Mouse (Mus musculus) embryonic facial prominence, embryonic 11.5 days (tissue): ENCODE data around the gene Tmprss7. TPM values are rescaled to one million over a fixed set of nuclear protein-coding genes. Genes with fewer than 3 reads are reported as not detected.
A peak's percentile ranks its signal among the peaks of the same experiment; 100 is the strongest.

Source experiments
- ATAC-seq: fragments of 200-750 bp; cut with Nextera tagmentation; replicated peaks from 2 replicates; pipeline ENCODE4 v1.8.0; 2017; ENCODE audit warnings: low read depth; ENCODE audit not compliant: insufficient number of reproducible peaks, low FRiP score, low TSS enrichment
- DNase-seq: peaks from one replicate; pipeline ENCODE4 v3.0.0-alpha.2; 2015; ENCODE audit warnings: low spot score
- H3K27ac ChIP-seq: fragments of 300-500 bp; sonication (generic); replicated peaks from 2 replicates; pipeline ENCODE4 v1.5.1; 2014; ENCODE audit warnings: mild to moderate bottlenecking, low read depth, low read length, control low read depth
- H3K27me3 ChIP-seq: fragments of 300-500 bp; sonication (generic); 2 replicates; pipeline ENCODE4 v1.6.1; 2014; ENCODE audit warnings: mild to moderate bottlenecking, low read length, moderate library complexity, mixed read lengths; ENCODE audit not compliant: control insufficient read depth, insufficient read depth
- H3K36me3 ChIP-seq: fragments of 300-500 bp; sonication (generic); replicated peaks from 2 replicates; pipeline ENCODE4 v1.6.1; 2014; ENCODE audit warnings: low read depth, mild to moderate bottlenecking, low read length, moderate library complexity, mixed read lengths; ENCODE audit not compliant: control insufficient read depth, insufficient read depth
- H3K4me1 ChIP-seq: fragments of 300-500 bp; sonication (generic); 2 replicates; pipeline ENCODE4 v1.6.1; 2014; ENCODE audit warnings: low read length, mixed read lengths; ENCODE audit not compliant: control insufficient read depth, insufficient read depth
- H3K4me2 ChIP-seq: fragments of 300-500 bp; sonication (generic); 2 replicates; pipeline ENCODE4 v1.6.1; 2014; ENCODE audit warnings: low read depth, mild to moderate bottlenecking, control low read depth, low read length, moderate library complexity
- H3K4me3 ChIP-seq: fragments of 300-500 bp; sonication (generic); 2 replicates; pipeline ENCODE4 v1.5.1; 2014; ENCODE audit warnings: low read depth, low read length, control low read depth
- H3K9ac ChIP-seq: fragments of 300-500 bp; sonication (generic); replicated peaks from 2 replicates; pipeline ENCODE4 v1.6.1; 2014; ENCODE audit warnings: mild to moderate bottlenecking, control low read depth, low read length
- H3K9me3 ChIP-seq: fragments of 300-500 bp; sonication (generic); replicated peaks from 2 replicates; pipeline ENCODE4 v1.6.1; 2016; ENCODE audit warnings: mild to moderate bottlenecking, low read length, inconsistent platforms, mixed read lengths; ENCODE audit not compliant: control insufficient read depth
- WGBS: fragments of 180-500 bp; shearing (Covaris S2); extraction: QIAGEN DNeasy Blood & Tissue Kit; methylation state at CpG from one replicate; pipeline ENCODE4 v1.1.7; 2014; 5-methylcytosine and 5-hydroxymethylcytosine counted together
- polyA plus RNA-seq: library from polyadenylated mRNA; unstranded; fragments of >200 nt; fragmentation: Nextera tagmentation; extraction: Ambion mirVana; gene quantifications from 2 replicates; pipeline ENCODE4 v1.2.1, GENCODE M21; 2014

The Tmprss7 gene
- polyA plus RNA-seq, 1 experiment from 2014 or later = 0.28 TPM

DNA sequence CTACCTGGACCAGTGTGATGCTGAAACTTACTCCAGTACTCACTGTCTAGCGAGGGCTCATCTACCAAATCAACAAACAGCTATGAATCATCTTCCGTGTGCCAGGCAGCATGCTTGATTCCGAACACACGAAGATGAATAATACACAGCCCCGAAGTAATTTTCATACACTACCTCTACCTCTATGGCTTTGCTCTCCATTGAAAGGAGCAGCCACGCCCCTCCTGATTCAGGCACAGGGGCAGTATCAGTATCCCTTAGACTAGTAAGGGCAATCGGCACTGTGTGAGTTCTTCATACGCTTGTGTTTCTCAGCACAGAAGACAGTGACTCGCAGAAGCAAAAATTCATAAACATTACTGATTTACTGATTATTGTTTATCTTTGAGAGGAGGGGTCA lies 39.0 kb downstream of the Tmprss7 start:
- 56% methylated on average over 9 of the region's 9 CpGs for WGBS
- Histone ChIP-seq H3K4me1 (no peaks in the 10 kb centered on the region), H3K36me3 (no peaks in the 10 kb centered on the region), H3K4me2 (no peak overlapping the region; the same call in 1 of the 2 replicates), H3K27me3 (0 out of 2 replicates have a peak, but pooled peaks cover 2% of the 10 kb centered on the region), H3K9me3 (no peaks in the 10 kb centered on the region), H3K27ac (no peak overlapping the region), H3K4me3 (no peak overlapping the region), H3K9ac (no peak overlapping the region)
- DNase-seq (no peak), ATAC-seq (no peak; the same call in 1 of the 2 replicates)

DNA sequence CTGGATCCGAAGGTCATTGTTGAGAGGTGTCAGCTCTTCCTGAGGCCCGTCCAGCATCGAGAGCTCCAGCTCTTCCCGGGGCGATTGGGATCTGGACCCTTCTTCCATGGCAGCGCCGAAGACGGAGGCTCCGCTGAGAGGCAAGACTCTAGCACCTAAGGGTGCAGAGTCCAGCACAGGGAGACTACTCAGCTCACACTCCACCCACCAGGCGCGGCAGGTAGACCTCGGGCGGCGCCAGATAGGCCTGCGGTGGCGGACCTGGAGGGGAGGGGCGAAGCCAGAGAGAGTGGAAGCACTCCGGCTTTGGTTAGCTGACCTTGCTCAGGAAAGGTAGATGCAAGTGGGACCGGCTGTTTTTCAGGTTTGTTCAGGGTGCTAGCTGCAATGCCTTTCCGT lies 39.5 kb downstream of the Tmprss7 start, which contains the start of gene BC016579:
TSS of gene BC016579 (minus strand) at position 135 of the 399 bp plus-strand sequence.
- no peaks in the 10 kb centered on the region for H3K9me3 ChIP-seq
- no peak for DNase-seq
- peak within 1 kb of the TSS; percentile 22; the same call in 1 of the 2 replicates for H3K4me3 ChIP-seq
- WGBS = 3% methylated on average over 20 of the region's 20 CpGs
- no peak within 1 kb of the TSS for H3K9ac ChIP-seq
- H3K27ac ChIP-seq = no peak within 1 kb of the TSS
- no peak for ATAC-seq
- H3K36me3 ChIP-seq = no peaks in the 10 kb centered on the region
- 0 out of 2 replicates have a peak, but pooled peaks cover 2% of the 10 kb centered on the region for H3K27me3 ChIP-seq
- H3K4me2 ChIP-seq = peak within 1 kb of the TSS; percentile 60
- H3K4me1 ChIP-seq = no peaks in the 10 kb centered on the region

DNA sequence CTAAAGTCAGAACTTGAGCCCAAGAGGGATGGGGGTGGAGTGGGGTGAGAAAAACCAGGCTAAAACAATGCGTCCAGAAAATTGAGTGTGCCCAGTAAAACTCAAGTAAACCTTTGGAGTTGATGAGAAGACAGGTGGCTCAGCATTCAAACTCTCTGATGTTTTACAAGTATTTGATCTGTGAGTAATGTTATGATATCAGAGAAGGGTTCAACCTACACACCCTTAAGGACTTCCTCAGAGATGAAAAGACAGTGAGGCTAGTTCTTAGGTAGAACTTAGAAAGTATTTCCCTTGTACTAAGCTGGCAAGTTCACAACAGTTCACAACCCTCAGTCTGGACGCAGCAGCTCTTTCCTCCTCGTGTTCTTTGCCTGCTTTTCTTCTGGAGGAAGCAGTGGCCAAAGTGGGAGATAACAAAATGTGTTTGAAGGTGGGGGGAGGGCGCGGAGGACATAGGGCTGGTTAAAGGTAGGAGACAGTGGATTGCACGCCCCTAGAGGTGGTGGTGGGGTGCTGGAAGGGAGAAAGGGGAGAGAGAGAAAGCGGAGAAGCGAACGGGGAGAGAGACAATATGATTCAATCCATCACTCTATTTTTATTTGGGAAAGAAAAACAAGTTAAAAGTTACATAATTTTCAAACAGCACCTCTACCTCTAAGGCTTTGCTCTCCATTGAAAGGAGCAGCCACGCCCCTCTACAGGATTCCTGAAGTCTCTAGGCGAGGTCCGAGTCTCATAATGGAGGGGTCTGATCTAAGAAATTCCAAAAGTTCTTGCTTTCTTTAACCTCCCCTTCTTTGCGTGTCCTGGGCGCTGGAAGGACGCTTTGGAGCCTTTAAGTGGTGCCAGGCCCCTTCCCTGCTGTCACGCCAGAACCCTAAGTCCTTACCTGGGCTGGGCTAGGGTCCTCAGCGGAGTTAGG lies 40.2 kb downstream of the Tmprss7 start:
- no peak for ATAC-seq
- Histone ChIP-seq H3K4me2 (peak overlapping the region; percentile 60), H3K27me3 (0 out of 2 replicates have a peak, but pooled peaks cover 2% of the 10 kb centered on the region), H3K27ac (no peak overlapping the region), H3K9ac (no peak overlapping the region), H3K36me3 (no peaks in the 10 kb centered on the region), H3K4me3 (peak overlapping the region; percentile 22; the same call in 1 of the 2 replicates), H3K9me3 (no peaks in the 10 kb centered on the region), H3K4me1 (no peaks in the 10 kb centered on the region)
- DNase-seq = no peak
- 13% methylated on average over 17 of the region's 17 CpGs for WGBS

DNA sequence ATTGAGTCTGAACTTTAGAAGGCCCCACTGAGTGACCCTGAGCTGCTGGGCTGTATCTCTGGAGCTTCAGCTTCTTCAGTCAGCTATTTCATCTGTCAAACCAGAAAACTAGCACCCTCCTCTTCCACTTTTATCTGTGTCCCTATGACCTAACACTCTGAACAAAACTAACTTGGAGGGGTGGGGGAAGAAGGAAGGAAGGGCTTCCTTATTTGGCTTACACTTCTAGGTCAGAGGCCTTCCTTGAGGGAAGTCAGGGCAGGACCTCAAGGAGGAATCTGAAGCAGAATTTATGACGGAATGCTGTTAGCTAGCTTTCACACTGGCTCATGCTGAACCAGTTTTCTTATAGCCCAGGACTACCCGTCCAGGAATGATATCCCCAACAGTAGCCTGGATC lies 42.0 kb downstream of the Tmprss7 start:
- Histone ChIP-seq H3K9ac (no peak overlapping the region), H3K9me3 (no peaks in the 10 kb centered on the region), H3K4me3 (no peak overlapping the region), H3K36me3 (no peaks in the 10 kb centered on the region), H3K27ac (no peak overlapping the region), H3K27me3 (0 out of 2 replicates have a peak, but pooled peaks cover 2% of the 10 kb centered on the region), H3K4me2 (no peak overlapping the region), H3K4me1 (no peaks in the 10 kb centered on the region)
- ATAC-seq = no peak
- WGBS = 68% methylated on average over 2 of the region's 2 CpGs
- DNase-seq = no peak

DNA sequence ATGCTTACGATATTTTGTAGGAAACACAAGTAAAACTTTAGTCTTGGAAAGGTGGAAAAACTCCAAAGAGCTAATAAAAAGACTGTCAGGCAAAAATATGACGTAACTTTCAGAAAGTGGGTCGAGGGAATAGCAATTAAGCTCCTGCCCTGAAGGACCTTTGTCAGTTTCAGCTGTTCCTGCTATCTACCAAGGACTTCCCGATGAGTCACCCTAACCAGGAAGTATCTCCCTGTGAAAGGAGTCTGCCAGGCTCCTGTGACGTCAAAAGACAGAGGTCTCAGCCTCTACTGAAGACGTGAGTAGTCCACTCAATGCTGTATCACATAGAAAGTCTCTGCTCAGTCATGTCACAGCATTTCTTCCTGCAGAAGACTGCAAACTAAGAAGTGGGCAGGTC lies 49.1 kb downstream of the Tmprss7 start:
- DNase-seq (no peak), ATAC-seq (no peak)
- WGBS = 77% methylated on average over 6 of the region's 6 CpGs
- Histone ChIP-seq H3K36me3 (no peaks in the 10 kb centered on the region), H3K27ac (no peak overlapping the region), H3K4me1 (no peaks in the 10 kb centered on the region), H3K4me3 (no peak overlapping the region), H3K9me3 (no peaks in the 10 kb centered on the region), H3K27me3 (no peaks in the 10 kb centered on the region), H3K4me2 (no peak overlapping the region), H3K9ac (no peak overlapping the region)

DNA sequence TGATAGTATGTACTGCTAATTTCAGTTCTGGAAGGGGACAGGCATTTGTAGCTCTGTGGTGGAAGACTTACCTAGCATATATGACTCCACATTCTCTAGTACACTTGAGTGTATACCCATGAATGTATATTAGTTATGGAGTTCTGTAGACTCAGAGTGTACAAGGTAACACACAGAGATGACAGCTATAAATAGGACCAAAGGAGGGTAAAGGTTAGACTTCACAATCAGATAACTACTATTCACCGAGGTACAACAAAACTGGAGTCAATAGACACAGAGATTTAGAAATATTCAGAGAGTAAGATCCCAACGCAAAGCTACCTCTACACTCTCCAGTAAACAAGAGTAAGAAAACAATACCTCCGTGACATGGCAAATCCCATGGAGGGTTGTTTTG lies 49.5 kb downstream of the Tmprss7 start:
- no peaks in the 10 kb centered on the region for H3K9me3 ChIP-seq
- H3K9ac ChIP-seq = no peak overlapping the region
- no peak for DNase-seq
- H3K27ac ChIP-seq = no peak overlapping the region
- no peaks in the 10 kb centered on the region for H3K4me1 ChIP-seq
- no peaks in the 10 kb centered on the region for H3K27me3 ChIP-seq
- no peaks in the 10 kb centered on the region for H3K36me3 ChIP-seq
- WGBS = 86% methylated on average over 3 of the region's 3 CpGs
- H3K4me2 ChIP-seq = no peak overlapping the region
- H3K4me3 ChIP-seq = no peak overlapping the region
- ATAC-seq = no peak

DNA sequence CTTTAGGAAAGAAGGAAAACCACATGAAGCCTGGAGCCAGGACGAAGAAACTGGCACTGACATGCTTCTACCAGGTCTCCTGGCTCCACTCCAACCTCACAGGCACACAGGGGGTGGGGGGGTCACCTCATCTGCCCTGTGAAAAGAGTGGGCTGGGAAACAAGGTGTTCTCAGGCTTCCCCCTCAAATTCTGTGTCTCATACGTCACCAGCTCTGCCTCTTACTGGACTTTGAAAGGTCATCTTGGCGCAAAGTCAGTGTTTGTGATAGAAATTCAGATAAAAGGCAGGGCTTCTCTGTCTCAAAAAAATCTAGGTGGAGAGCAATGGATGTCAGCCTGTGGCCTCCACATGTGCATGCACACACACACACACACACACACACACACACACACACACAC lies 52.2 kb downstream of the Tmprss7 start:
- no peak overlapping the region for H3K27ac ChIP-seq
- 64% methylated on average over 3 of the region's 3 CpGs for WGBS
- no peaks in the 10 kb centered on the region for H3K27me3 ChIP-seq
- H3K36me3 ChIP-seq = no peaks in the 10 kb centered on the region
- no peaks in the 10 kb centered on the region for H3K9me3 ChIP-seq
- no peak for ATAC-seq
- no peak overlapping the region for H3K4me3 ChIP-seq
- H3K9ac ChIP-seq = no peak overlapping the region
- H3K4me1 ChIP-seq = no peaks in the 10 kb centered on the region
- DNase-seq = no peak
- H3K4me2 ChIP-seq = no peak overlapping the region

DNA sequence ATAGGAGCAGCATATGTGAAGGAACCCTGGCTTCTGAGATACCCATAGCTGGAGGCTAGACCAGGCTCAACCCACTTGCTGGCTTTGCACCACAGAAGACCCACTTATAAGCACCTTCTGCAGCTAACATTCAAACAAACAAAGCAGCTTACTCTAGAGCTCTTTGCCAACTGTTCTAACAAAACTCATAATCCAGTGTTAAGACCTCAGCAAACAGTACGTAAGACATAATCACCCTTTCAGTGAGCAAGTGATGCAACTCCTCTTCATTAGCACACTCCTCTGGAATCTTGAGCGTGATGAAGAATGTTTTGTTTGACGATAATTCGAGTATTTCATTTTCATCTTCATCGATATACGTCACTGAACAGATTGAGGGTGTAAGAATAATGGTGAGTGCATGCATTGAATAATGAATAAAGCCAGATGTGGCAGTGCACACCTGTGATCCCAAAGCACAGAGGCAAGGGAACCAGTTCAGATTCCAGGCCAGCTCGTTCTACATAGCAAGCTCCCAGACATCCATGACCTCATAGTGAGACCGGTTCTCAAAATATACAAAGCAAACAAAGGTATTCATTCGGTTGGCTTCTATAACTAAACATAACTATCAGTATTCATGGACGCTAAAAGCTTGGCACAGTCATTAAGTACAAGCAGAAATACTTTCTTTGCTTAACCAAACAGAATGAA lies 53.2 kb downstream of the Tmprss7 start:
- DNase-seq (no peak), ATAC-seq (no peak)
- no peak overlapping the region for H3K27ac ChIP-seq
- no peaks in the 10 kb centered on the region for H3K4me1 ChIP-seq
- no peak overlapping the region for H3K4me3 ChIP-seq
- H3K9me3 ChIP-seq = no peaks in the 10 kb centered on the region
- H3K27me3 ChIP-seq = no peaks in the 10 kb centered on the region
- H3K9ac ChIP-seq = no peak overlapping the region
- no peak overlapping the region for H3K4me2 ChIP-seq
- WGBS = 77% methylated on average over 10 of the region's 10 CpGs
- H3K36me3 ChIP-seq = no peaks in the 10 kb centered on the region
